Mouse (Mus musculus): ENCODE measurements around the gene C2cd3. TPM values are rescaled to one million over a fixed set of nuclear protein-coding genes. Genes with fewer than 3 reads are reported as not detected.

The C2cd3 gene
- polyA plus RNA-seq, 1 experiment from 2014 or later = 13.2 TPM

- Histone ChIP-seq H3K4me1 (ENCODE audit: control insufficient read depth, insufficient read depth, low read depth, low read length) (no peaks in the 10 kb centered on the region), H3K9me3 (ENCODE audit: control insufficient read depth, low read length) (no peaks in the 10 kb centered on the region), H3K36me3 (ENCODE audit: control insufficient read depth, insufficient read depth, low read length) (peaks cover 29% of the 10 kb centered on the region), H3K27me3 (replicated peaks; ENCODE audit: control insufficient read depth, insufficient read depth, low read length) (no peaks in the 10 kb centered on the region), H3K9ac (ENCODE audit: low read depth, low read length) (no peak overlapping the region), H3K4me3 (ENCODE audit: low read length) (no peak overlapping the region), H3K27ac (ENCODE audit: low read depth, low read length) (no peak overlapping the region), H3K4me2 (ENCODE audit: low read length) (no peak overlapping the region)
- 70% methylated on average over 5 of the region's 5 CpGs for WGBS
- peak; percentile 58; the same call in 1 of the 2 replicates for ATAC-seq
These were observed 59.1 kb downstream of the C2cd3 start for GRCm38 (mm10) chr7:100431103-100431502.

GRCm38 (mm10) chr7:100433295-100433694 is 61.3 kb downstream of the C2cd3 start:
- ATAC-seq = no peak
- no peaks in the 10 kb centered on the region for H3K9me3 ChIP-seq (ENCODE audit: control insufficient read depth, low read length)
- no peaks in the 10 kb centered on the region for H3K4me1 ChIP-seq (ENCODE audit: control insufficient read depth, insufficient read depth, low read depth, low read length)
- H3K4me3 ChIP-seq (ENCODE audit: low read length) = no peak overlapping the region
- no peak overlapping the region for H3K9ac ChIP-seq (ENCODE audit: low read depth, low read length)
- no peaks in the 10 kb centered on the region for H3K27me3 ChIP-seq (replicated peaks; ENCODE audit: control insufficient read depth, insufficient read depth, low read length)
- H3K27ac ChIP-seq (ENCODE audit: low read depth, low read length) = no peak overlapping the region
- H3K4me2 ChIP-seq (ENCODE audit: low read length) = no peak overlapping the region
- H3K36me3 ChIP-seq (ENCODE audit: control insufficient read depth, insufficient read depth, low read length) = peaks cover 33% of the 10 kb centered on the region
- 93% methylated on average over 6 of the region's 6 CpGs for WGBS

- 95% methylated on average over 4 of the region's 4 CpGs for WGBS
- H3K4me2 ChIP-seq (ENCODE audit: low read length) = no peak overlapping the region
- H3K4me1 ChIP-seq (ENCODE audit: control insufficient read depth, insufficient read depth, low read depth, low read length) = no peaks in the 10 kb centered on the region
- H3K9ac ChIP-seq (ENCODE audit: low read depth, low read length) = no peak overlapping the region
- H3K36me3 ChIP-seq (ENCODE audit: control insufficient read depth, insufficient read depth, low read length) = peaks cover 34% of the 10 kb centered on the region
- H3K4me3 ChIP-seq (ENCODE audit: low read length) = no peak overlapping the region
- ATAC-seq = no peak
- H3K9me3 ChIP-seq (ENCODE audit: control insufficient read depth, low read length) = no peaks in the 10 kb centered on the region
- no peaks in the 10 kb centered on the region for H3K27me3 ChIP-seq (replicated peaks; ENCODE audit: control insufficient read depth, insufficient read depth, low read length)
- H3K27ac ChIP-seq (ENCODE audit: low read depth, low read length) = no peak overlapping the region
These were observed 71.7 kb downstream of the C2cd3 start for GRCm38 (mm10) chr7:100443728-100444127.

- H3K27me3 ChIP-seq (replicated peaks; ENCODE audit: control insufficient read depth, insufficient read depth, low read length) = no peaks in the 10 kb centered on the region
- ATAC-seq = no peak
- no peak overlapping the region for H3K9ac ChIP-seq (ENCODE audit: low read depth, low read length)
- no peak overlapping the region for H3K4me3 ChIP-seq (ENCODE audit: low read length)
- H3K9me3 ChIP-seq (ENCODE audit: control insufficient read depth, low read length) = no peaks in the 10 kb centered on the region
- no peak overlapping the region for H3K27ac ChIP-seq (ENCODE audit: low read depth, low read length)
- H3K36me3 ChIP-seq (ENCODE audit: control insufficient read depth, insufficient read depth, low read length) = peaks cover 41% of the 10 kb centered on the region
- H3K4me1 ChIP-seq (ENCODE audit: control insufficient read depth, insufficient read depth, low read depth, low read length) = no peaks in the 10 kb centered on the region
- no peak overlapping the region for H3K4me2 ChIP-seq (ENCODE audit: low read length)
- WGBS = 97% methylated on average over 5 of the region's 5 CpGs
These were observed 74.2 kb downstream of the C2cd3 start for GRCm38 (mm10) chr7:100446271-100446670.

GRCm38 (mm10) chr7:100448530-100448929 is 76.5 kb downstream of the C2cd3 start:
- Histone ChIP-seq H3K36me3 (ENCODE audit: control insufficient read depth, insufficient read depth, low read length) (peaks cover 30% of the 10 kb centered on the region), H3K27ac (ENCODE audit: low read depth, low read length) (no peak overlapping the region), H3K9ac (ENCODE audit: low read depth, low read length) (no peak overlapping the region), H3K27me3 (replicated peaks; ENCODE audit: control insufficient read depth, insufficient read depth, low read length) (no peaks in the 10 kb centered on the region), H3K9me3 (ENCODE audit: control insufficient read depth, low read length) (no peaks in the 10 kb centered on the region), H3K4me3 (ENCODE audit: low read length) (no peak overlapping the region), H3K4me2 (ENCODE audit: low read length) (no peak overlapping the region), H3K4me1 (ENCODE audit: control insufficient read depth, insufficient read depth, low read depth, low read length) (no peaks in the 10 kb centered on the region)
- 95% methylated on average over 12 of the region's 12 CpGs for WGBS
- ATAC-seq = no peak

GRCm38 (mm10) chr7:100448985-100449384 is 77.0 kb downstream of the C2cd3 start:
- H3K9me3 ChIP-seq (ENCODE audit: control insufficient read depth, low read length) = no peaks in the 10 kb centered on the region
- no peaks in the 10 kb centered on the region for H3K4me1 ChIP-seq (ENCODE audit: control insufficient read depth, insufficient read depth, low read depth, low read length)
- H3K36me3 ChIP-seq (ENCODE audit: control insufficient read depth, insufficient read depth, low read length) = peaks cover 33% of the 10 kb centered on the region
- 93% methylated on average over 3 of the region's 3 CpGs for WGBS
- ATAC-seq = no peak
- no peak overlapping the region for H3K4me3 ChIP-seq (ENCODE audit: low read length)
- no peak overlapping the region for H3K4me2 ChIP-seq (ENCODE audit: low read length)
- no peak overlapping the region for H3K27ac ChIP-seq (ENCODE audit: low read depth, low read length)
- no peak overlapping the region for H3K9ac ChIP-seq (ENCODE audit: low read depth, low read length)
- H3K27me3 ChIP-seq (replicated peaks; ENCODE audit: control insufficient read depth, insufficient read depth, low read length) = no peaks in the 10 kb centered on the region

GRCm38 (mm10) chr7:100458153-100458552 is 86.1 kb downstream of the C2cd3 start:
- Histone ChIP-seq H3K9ac (ENCODE audit: low read depth, low read length) (no peak overlapping the region), H3K4me2 (ENCODE audit: low read length) (no peak overlapping the region), H3K4me1 (ENCODE audit: control insufficient read depth, insufficient read depth, low read depth, low read length) (no peaks in the 10 kb centered on the region), H3K27ac (ENCODE audit: low read depth, low read length) (no peak overlapping the region), H3K36me3 (ENCODE audit: control insufficient read depth, insufficient read depth, low read length) (peaks cover 31% of the 10 kb centered on the region), H3K9me3 (ENCODE audit: control insufficient read depth, low read length) (no peaks in the 10 kb centered on the region), H3K4me3 (ENCODE audit: low read length) (no peak overlapping the region), H3K27me3 (replicated peaks; ENCODE audit: control insufficient read depth, insufficient read depth, low read length) (no peaks in the 10 kb centered on the region)
- 76% methylated on average over 1 of the region's 1 CpGs for WGBS
- ATAC-seq = no peak

- Histone ChIP-seq H3K36me3 (ENCODE audit: control insufficient read depth, insufficient read depth, low read length) (peaks cover 25% of the 10 kb centered on the region), H3K27me3 (replicated peaks; ENCODE audit: control insufficient read depth, insufficient read depth, low read length) (no peaks in the 10 kb centered on the region), H3K9me3 (ENCODE audit: control insufficient read depth, low read length) (no peaks in the 10 kb centered on the region), H3K4me3 (ENCODE audit: low read length) (no peak overlapping the region), H3K9ac (ENCODE audit: low read depth, low read length) (no peak overlapping the region), H3K4me1 (ENCODE audit: control insufficient read depth, insufficient read depth, low read depth, low read length) (no peaks in the 10 kb centered on the region), H3K4me2 (ENCODE audit: low read length) (no peak overlapping the region), H3K27ac (ENCODE audit: low read depth, low read length) (no peak overlapping the region)
- WGBS = 96% methylated on average over 3 of the region's 3 CpGs
- no peak for ATAC-seq
These were observed 87.8 kb downstream of the C2cd3 start for GRCm38 (mm10) chr7:100459862-100460261.

- H3K4me2 ChIP-seq (ENCODE audit: low read length) = no peak overlapping the region
- peaks cover 13% of the 10 kb centered on the region for H3K36me3 ChIP-seq (ENCODE audit: control insufficient read depth, insufficient read depth, low read length)
- WGBS = 79% methylated on average over 6 of the region's 6 CpGs
- H3K9ac ChIP-seq (ENCODE audit: low read depth, low read length) = no peak overlapping the region
- no peak overlapping the region for H3K4me3 ChIP-seq (ENCODE audit: low read length)
- ATAC-seq = peak; percentile 40; the same call in 1 of the 2 replicates
- H3K4me1 ChIP-seq (ENCODE audit: control insufficient read depth, insufficient read depth, low read depth, low read length) = no peaks in the 10 kb centered on the region
- no peaks in the 10 kb centered on the region for H3K9me3 ChIP-seq (ENCODE audit: control insufficient read depth, low read length)
- no peak overlapping the region for H3K27ac ChIP-seq (ENCODE audit: low read depth, low read length)
- no peaks in the 10 kb centered on the region for H3K27me3 ChIP-seq (replicated peaks; ENCODE audit: control insufficient read depth, insufficient read depth, low read length)
These were observed 89.7 kb downstream of the C2cd3 start for GRCm38 (mm10) chr7:100461621-100462151.

GRCm38 (mm10) chr7:100463194-100463593 is 91.2 kb downstream of the C2cd3 start:
- H3K4me3 ChIP-seq (ENCODE audit: low read length) = no peak overlapping the region
- peaks cover 13% of the 10 kb centered on the region; the same call in 1 of the 2 replicates for H3K36me3 ChIP-seq (ENCODE audit: control insufficient read depth, insufficient read depth, low read length)
- H3K9ac ChIP-seq (ENCODE audit: low read depth, low read length) = no peak overlapping the region
- no peak overlapping the region for H3K27ac ChIP-seq (ENCODE audit: low read depth, low read length)
- H3K9me3 ChIP-seq (ENCODE audit: control insufficient read depth, low read length) = no peaks in the 10 kb centered on the region
- no peaks in the 10 kb centered on the region for H3K4me1 ChIP-seq (ENCODE audit: control insufficient read depth, insufficient read depth, low read depth, low read length)
- H3K4me2 ChIP-seq (ENCODE audit: low read length) = no peak overlapping the region
- 86% methylated on average over 9 of the region's 9 CpGs for WGBS
- ATAC-seq = no peak
- H3K27me3 ChIP-seq (replicated peaks; ENCODE audit: control insufficient read depth, insufficient read depth, low read length) = no peaks in the 10 kb centered on the region
